Mouse (Mus musculus) forebrain, postnatal 0 days (tissue): ENCODE results near the gene Map2k2. TPM values are rescaled to one million over a fixed set of nuclear protein-coding genes. Genes with fewer than 3 reads are reported as not detected.

ENCODE experiments used
- ATAC-seq: fragments of 200-750 bp; cut with Nextera tagmentation; 2 replicates; pipeline ENCODE4 v1.8.0; 2017; ENCODE audit warnings: mild to moderate bottlenecking, moderate library complexity
- DNase-seq: peaks from one replicate; pipeline ENCODE4 v3.0.0-alpha.2; 2015
- H3K27ac ChIP-seq: fragments of 300-500 bp; sonication (generic); 2 replicates; pipeline ENCODE4 v1.5.1; 2014; ENCODE audit warnings: low read depth, mild to moderate bottlenecking, antibody characterized with exemption, low read length, moderate library complexity, mixed read lengths
- H3K27me3 ChIP-seq: fragments of 300-500 bp; sonication (generic); 2 replicates; pipeline ENCODE4 v1.6.1; 2014; ENCODE audit warnings: mild to moderate bottlenecking, low read length, mixed read lengths; ENCODE audit not compliant: insufficient read depth
- H3K36me3 ChIP-seq: fragments of 300-500 bp; sonication (generic); 2 replicates; pipeline ENCODE4 v1.6.1; 2014; ENCODE audit warnings: mild to moderate bottlenecking, moderate library complexity; ENCODE audit not compliant: insufficient read depth
- H3K4me1 ChIP-seq: fragments of 300-500 bp; sonication (generic); 2 replicates; pipeline ENCODE4 v1.6.1; 2014; ENCODE audit warnings: antibody characterized with exemption; ENCODE audit not compliant: insufficient read depth
- H3K4me2 ChIP-seq: fragments of 300-500 bp; sonication (generic); 2 replicates; pipeline ENCODE4 v1.6.1; 2014; ENCODE audit warnings: low read depth, mild to moderate bottlenecking, moderate library complexity
- H3K4me3 ChIP-seq: fragments of 300-500 bp; sonication (generic); 2 replicates; pipeline ENCODE4 v1.5.1; 2014; ENCODE audit warnings: low read depth, low read length, mixed read lengths
- H3K9ac ChIP-seq: fragments of 300-500 bp; sonication (generic); 2 replicates; pipeline ENCODE4 v1.6.1; 2014; ENCODE audit warnings: mild to moderate bottlenecking
- H3K9me3 ChIP-seq: fragments of 300-500 bp; sonication (generic); 2 replicates; pipeline ENCODE4 v1.6.1; 2016; ENCODE audit warnings: low read length
- CTCF ChIP-seq: sonication (generic); IDR thresholded peaks from 2 replicates; pipeline ENCODE4 v1.5.1; 2016; ENCODE audit warnings: antibody characterized with exemption, control low read depth, low read depth
- WGBS: fragments of 180-500 bp; shearing (Covaris S2); extraction: QIAGEN DNeasy Blood & Tissue Kit; methylation state at CpG from one replicate; pipeline ENCODE4 v1.1.7; 2014; 5-methylcytosine and 5-hydroxymethylcytosine counted together
- polyA plus RNA-seq: library from polyadenylated mRNA; unstranded; fragments of >200 nt; fragmentation: Nextera tagmentation; extraction: Ambion mirVana; gene quantifications from 2 replicates; pipeline ENCODE4 v1.2.1, GENCODE M21; 2015
- total RNA-seq: library from RNA; depleted of rRNA; stranded (reverse); fragments of >200 nt; gene quantifications from 2 replicates; pipeline ENCODE4 v1.2.3, GENCODE M21; 2014

Map2k2 gene
- total and polyA plus RNA-seq, 2 experiments from 2014 or later, result 194 to 215 TPM

DNA sequence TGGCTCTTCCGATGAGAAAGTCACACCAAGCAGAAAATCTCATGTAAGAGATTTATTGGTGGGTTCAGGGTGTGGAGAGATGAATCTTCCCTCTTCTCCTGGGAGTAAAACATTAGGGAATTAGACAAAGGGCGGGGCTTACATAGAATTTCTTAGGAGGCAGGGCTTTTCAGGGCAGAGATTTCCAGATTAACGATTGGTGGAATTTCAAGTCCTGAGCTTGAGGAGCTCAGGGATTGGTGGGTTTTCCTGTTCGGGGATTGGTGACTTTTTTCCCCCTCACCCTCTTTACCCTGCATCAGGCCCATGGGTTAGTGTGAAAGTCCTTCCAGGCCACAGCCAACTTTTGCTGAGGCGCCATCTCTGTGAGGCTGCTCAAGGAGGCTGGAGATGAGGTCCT lies 37.0 kb upstream of the Map2k2 start:
- no peaks in the 10 kb centered on the region for H3K9me3 ChIP-seq
- H3K4me1 ChIP-seq, result peaks cover 11% of the 10 kb centered on the region; the same call in 1 of the 2 replicates
- ATAC-seq, result no peak
- no peaks in the 10 kb centered on the region for H3K27me3 ChIP-seq
- H3K27ac ChIP-seq, result peak overlapping the region; percentile 75; the same call in 1 of the 2 replicates
- no peak for DNase-seq
- H3K4me3 ChIP-seq, result no peak overlapping the region
- H3K36me3 ChIP-seq, result peaks cover 14% of the 10 kb centered on the region
- 0 out of 2 replicates have a peak overlapping the region, but pooled peaks have one; percentile 22 for H3K9ac ChIP-seq
- 82% methylated on average over 5 of the region's 5 CpGs for WGBS
- no peak overlapping the region for H3K4me2 ChIP-seq
- no peak for TF ChIP-seq CTCF

DNA sequence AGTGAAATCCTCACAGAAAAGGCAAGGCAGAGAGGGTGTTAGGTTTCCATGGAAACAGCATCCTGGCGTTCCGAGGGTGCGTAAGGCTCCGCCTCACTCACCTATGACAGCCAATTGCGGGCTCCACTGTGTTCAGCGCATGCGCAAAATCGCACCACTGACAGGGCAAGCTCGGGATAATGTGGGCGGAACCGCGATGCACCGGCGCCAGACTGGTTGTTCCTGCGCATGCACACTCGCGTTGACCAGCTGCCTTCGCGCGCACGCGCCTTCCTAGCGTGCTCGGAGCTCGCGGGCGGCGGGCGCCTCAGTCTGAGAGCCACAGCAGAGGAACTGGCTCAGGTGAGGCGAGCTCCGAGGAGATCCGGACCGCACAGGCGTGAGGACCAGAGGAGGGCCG lies 35.9 kb upstream of the Map2k2 start, which contains the start of gene Thop1:
Gene Thop1, plus strand, starts transcription at position 200 of the 400 bp plus-strand sequence.
- Histone ChIP-seq H3K4me3 (peak within 1 kb of the TSS; percentile 88), H3K4me1 (peaks cover 11% of the 10 kb centered on the region; the same call in 1 of the 2 replicates), H3K9ac (peak within 1 kb of the TSS; percentile 83), H3K9me3 (no peaks in the 10 kb centered on the region), H3K36me3 (peaks cover 26% of the 10 kb centered on the region), H3K27me3 (no peaks in the 10 kb centered on the region), H3K4me2 (peak within 1 kb of the TSS; percentile 73), H3K27ac (peak within 1 kb of the TSS; percentile 75)
- WGBS, result under 1% methylated on average over 35 of the region's 35 CpGs
- peak; percentile 100 for DNase-seq
- no peak for TF ChIP-seq CTCF
- ATAC-seq, result peak; percentile 98

DNA sequence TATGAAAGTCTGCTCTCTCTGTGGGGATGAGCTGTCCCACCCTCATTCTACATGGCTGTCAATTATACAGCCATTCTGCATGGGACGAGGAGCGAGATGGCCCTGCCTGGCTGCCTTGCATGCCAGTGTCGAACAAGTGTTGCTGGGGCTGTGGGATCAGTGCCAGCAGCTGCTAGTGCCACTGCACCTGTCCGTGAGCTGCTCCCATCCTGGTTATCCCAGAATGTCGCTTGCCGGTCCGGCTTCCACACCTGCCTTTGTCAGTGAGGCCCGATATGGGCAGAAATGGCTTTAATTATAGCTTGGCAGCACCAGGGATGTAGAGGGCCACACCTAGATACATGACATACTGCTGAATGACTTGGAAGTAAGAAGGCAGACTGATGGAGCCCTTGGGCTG lies 33.4 kb upstream of the Map2k2 start:
- ATAC-seq, result no peak
- Histone ChIP-seq H3K4me1 (peaks cover 11% of the 10 kb centered on the region; the same call in 1 of the 2 replicates), H3K9ac (no peak overlapping the region), H3K4me2 (no peak overlapping the region), H3K27ac (no peak overlapping the region), H3K9me3 (no peaks in the 10 kb centered on the region), H3K27me3 (no peaks in the 10 kb centered on the region), H3K36me3 (peaks cover 37% of the 10 kb centered on the region), H3K4me3 (no peak overlapping the region)
- no peak for DNase-seq
- WGBS, result 90% methylated on average over 8 of the region's 8 CpGs
- TF ChIP-seq CTCF, result no peak

DNA sequence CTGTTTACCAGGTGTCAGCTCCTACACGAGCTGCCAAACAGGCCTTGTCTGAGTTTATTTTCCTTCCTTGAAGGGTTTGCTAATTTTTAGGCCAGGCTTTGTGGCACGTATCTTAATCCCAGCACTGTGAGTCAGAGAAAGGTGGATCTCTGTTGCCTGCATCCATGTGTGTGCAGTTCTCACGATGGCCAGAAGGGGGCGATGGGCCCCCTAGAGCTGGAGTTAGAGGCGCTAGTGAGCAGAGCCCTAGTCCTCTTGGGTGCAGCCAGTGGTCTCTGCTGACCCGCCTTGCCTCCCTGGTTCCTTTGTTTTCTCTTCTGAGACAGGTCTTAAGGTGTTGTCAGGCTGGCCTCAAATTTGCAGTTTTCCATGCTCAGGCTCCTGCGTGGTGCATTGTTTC lies 32.3 kb upstream of the Map2k2 start:
- Histone ChIP-seq H3K9me3 (no peaks in the 10 kb centered on the region), H3K27ac (no peak overlapping the region), H3K4me2 (no peak overlapping the region), H3K4me1 (peaks cover 11% of the 10 kb centered on the region; the same call in 1 of the 2 replicates), H3K27me3 (no peaks in the 10 kb centered on the region), H3K36me3 (peaks cover 49% of the 10 kb centered on the region), H3K4me3 (no peak overlapping the region), H3K9ac (no peak overlapping the region)
- DNase-seq, result no peak
- no peak for ATAC-seq
- TF ChIP-seq CTCF, result peak; percentile 65
- WGBS, result 58% methylated on average over 7 of the region's 7 CpGs

DNA sequence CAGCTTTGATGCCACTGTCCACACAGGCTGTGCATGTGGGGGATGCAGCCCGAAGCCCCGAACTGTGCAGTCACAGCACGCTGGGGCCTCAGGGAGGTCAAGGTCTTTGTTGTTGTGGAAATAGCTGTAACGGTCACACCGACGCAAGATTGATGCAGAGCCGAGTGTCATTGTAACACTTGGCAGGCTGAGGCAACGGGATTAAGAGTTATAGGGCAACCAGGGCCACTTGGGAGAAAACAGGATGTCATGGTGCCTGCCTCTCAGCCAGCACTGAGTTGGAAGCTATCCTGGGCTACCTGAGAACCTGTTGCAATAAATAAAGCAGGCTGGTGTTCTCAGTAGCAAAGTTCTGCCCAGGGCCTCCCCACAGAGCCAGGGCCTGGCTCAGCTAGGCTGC lies 30.0 kb upstream of the Map2k2 start:
- H3K4me3 ChIP-seq, result no peak overlapping the region
- H3K4me2 ChIP-seq, result no peak overlapping the region
- peaks cover 71% of the 10 kb centered on the region for H3K36me3 ChIP-seq
- H3K27me3 ChIP-seq, result no peaks in the 10 kb centered on the region
- H3K9ac ChIP-seq, result no peak overlapping the region
- ATAC-seq, result no peak
- H3K27ac ChIP-seq, result no peak overlapping the region
- DNase-seq, result no peak
- WGBS, result 82% methylated on average over 8 of the region's 8 CpGs
- peaks cover 2% of the 10 kb centered on the region; the same call in 1 of the 2 replicates for H3K4me1 ChIP-seq
- H3K9me3 ChIP-seq, result no peaks in the 10 kb centered on the region
- TF ChIP-seq CTCF, result no peak

DNA sequence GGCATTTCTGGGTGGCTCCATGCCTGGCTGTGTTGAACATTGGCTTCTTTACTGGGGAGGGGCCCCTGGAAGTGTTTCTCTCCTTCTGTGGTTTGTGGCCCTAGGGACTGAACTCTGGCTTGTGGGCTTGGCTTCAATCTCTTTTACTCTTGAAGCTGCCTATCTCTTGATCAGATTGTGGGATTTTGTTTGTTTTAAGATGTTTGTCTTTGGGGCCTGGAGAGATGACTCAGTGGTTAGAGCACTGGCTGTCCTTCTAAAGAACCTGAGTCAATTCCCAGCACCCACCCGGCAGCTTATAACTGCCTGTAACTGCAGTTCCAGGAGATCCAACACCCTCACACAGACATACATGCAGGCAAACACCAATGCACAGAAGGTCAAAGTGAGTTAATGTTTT lies 29.4 kb upstream of the Map2k2 start:
- H3K4me3 ChIP-seq, result no peak overlapping the region
- no peak overlapping the region for H3K9ac ChIP-seq
- peaks cover 77% of the 10 kb centered on the region for H3K36me3 ChIP-seq
- TF ChIP-seq CTCF, result no peak
- 95% methylated on average over 1 of the region's 1 CpGs for WGBS
- H3K27me3 ChIP-seq, result no peaks in the 10 kb centered on the region
- H3K4me2 ChIP-seq, result no peak overlapping the region
- H3K27ac ChIP-seq, result no peak overlapping the region
- no peaks in the 10 kb centered on the region for H3K9me3 ChIP-seq
- H3K4me1 ChIP-seq, result no peaks in the 10 kb centered on the region
- no peak for ATAC-seq
- DNase-seq, result no peak

DNA sequence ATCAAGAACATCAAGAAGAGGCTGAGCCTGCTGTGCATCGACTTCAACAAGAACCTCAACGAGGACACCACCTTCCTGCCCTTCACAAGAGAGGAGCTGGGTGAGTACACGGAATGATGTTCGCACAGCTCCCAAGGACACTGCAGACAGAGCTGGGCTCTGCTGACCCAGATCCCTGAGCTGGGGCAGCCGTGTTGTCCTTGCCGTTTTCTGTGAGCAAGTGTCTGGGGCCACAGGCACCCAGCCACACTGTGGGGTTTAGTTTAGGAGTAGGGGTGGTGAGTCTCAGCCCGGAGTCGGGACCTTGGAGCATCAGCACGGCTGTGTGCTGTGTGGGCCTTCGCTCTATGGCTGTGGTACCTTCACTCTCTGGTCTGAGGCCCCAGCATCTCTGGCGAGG lies 27.8 kb upstream of the Map2k2 start:
- H3K4me2 ChIP-seq, result no peak overlapping the region
- TF ChIP-seq CTCF, result no peak
- H3K27ac ChIP-seq, result no peak overlapping the region
- no peaks in the 10 kb centered on the region for H3K4me1 ChIP-seq
- WGBS, result 95% methylated on average over 11 of the region's 11 CpGs
- H3K4me3 ChIP-seq, result no peak overlapping the region
- no peak overlapping the region for H3K9ac ChIP-seq
- ATAC-seq (no peak), DNase-seq (no peak)
- H3K9me3 ChIP-seq, result no peaks in the 10 kb centered on the region
- H3K27me3 ChIP-seq, result no peaks in the 10 kb centered on the region
- peaks cover 84% of the 10 kb centered on the region for H3K36me3 ChIP-seq
